Mouse (Mus musculus) heart, adult 2 months (tissue): ENCODE data around the gene March8. TPM values are rescaled to one million over a fixed set of nuclear protein-coding genes. Genes with fewer than 3 reads are reported as not detected.

Experiments
- DNase-seq, 2 experiments: peaks; one replicate each; pipeline ENCODE4 v3.0.0; 2021
- H3K27ac ChIP-seq: fragments of 200-600 bp; 2 replicates; pipeline ENCODE4 v1.8.1; 2022
- H3K27me3 ChIP-seq: fragments of 200-500 bp; 2 replicates; pipeline ENCODE4 v1.6.1; 2012; ENCODE audit warnings: mild to moderate bottlenecking, low read length, inconsistent platforms, mixed read lengths; ENCODE audit not compliant: control insufficient read depth, insufficient read depth
- H3K36me3 ChIP-seq: fragments of 200-500 bp; 2 replicates; pipeline ENCODE4 v1.6.1; 2012; ENCODE audit warnings: low read length, inconsistent platforms; ENCODE audit not compliant: control insufficient read depth, insufficient read depth
- H3K4me1 ChIP-seq: fragments of 200-500 bp; 2 replicates; pipeline ENCODE4 v1.6.1; 2011; ENCODE audit warnings: low read length; ENCODE audit not compliant: control insufficient read depth, insufficient read depth
- H3K4me3 ChIP-seq: fragments of 200-600 bp; 2 replicates; pipeline ENCODE4 v1.8.1; 2022
- H3K79me2 ChIP-seq: fragments of 200-500 bp; replicated peaks from 2 replicates; pipeline ENCODE4 v1.6.1; 2012; ENCODE audit warnings: mild to moderate bottlenecking, inconsistent platforms, low read length, moderate library complexity, mixed read lengths; ENCODE audit not compliant: control insufficient read depth, insufficient read depth
- H3K9ac ChIP-seq: fragments of 200-500 bp; 2 replicates; pipeline ENCODE4 v1.6.1; 2012; ENCODE audit warnings: low read depth, mild to moderate bottlenecking, control low read depth, inconsistent platforms, low read length, mixed read lengths
- CTCF ChIP-seq: fragments of 200-600 bp; IDR thresholded peaks from 2 replicates; pipeline ENCODE4 v1.8.1; 2022; ENCODE audit warnings: antibody characterized with exemption, mild to moderate bottlenecking, moderate library complexity
- EP300 ChIP-seq: fragments of 200-500 bp; IDR thresholded peaks from 2 replicates; pipeline ENCODE4 v1.6.1; 2011; ENCODE audit warnings: low read depth, low read length, control low read depth; ENCODE audit not compliant: insufficient read depth
- POLR2A ChIP-seq: fragments of 200-500 bp; IDR thresholded peaks from 2 replicates; pipeline ENCODE4 v1.6.1; 2011; ENCODE audit warnings: mild to moderate bottlenecking, low read depth, low read length, control low read depth; ENCODE audit not compliant: insufficient read depth
- WGBS: fragments of 180-500 bp; shearing (Covaris S2); methylation state at CpG from one replicate; pipeline ENCODE4 v1.1.7; 2018; 5-methylcytosine and 5-hydroxymethylcytosine counted together
- intact Hi-C: fragments of 180-260 bp; cut with DNase I; formaldehyde crosslinking; loops from one replicate; pipeline ENCODE4 v1.15.1; 2025
- polyA plus RNA-seq: library from polyadenylated mRNA; depleted of rRNA; stranded (reverse); fragments of >200 nt; gene quantifications from 2 replicates; pipeline ENCODE4 v1.2.3, GENCODE M21; 2012
- total RNA-seq, 2 experiments: library from RNA; stranded (reverse); gene quantifications; 2 replicates each; pipeline ENCODE4 v1.2.3; 2021

March8 gene
- total and polyA plus RNA-seq, 3 experiments = 27.8 to 43.9 (median 38.4) TPM

DNA sequence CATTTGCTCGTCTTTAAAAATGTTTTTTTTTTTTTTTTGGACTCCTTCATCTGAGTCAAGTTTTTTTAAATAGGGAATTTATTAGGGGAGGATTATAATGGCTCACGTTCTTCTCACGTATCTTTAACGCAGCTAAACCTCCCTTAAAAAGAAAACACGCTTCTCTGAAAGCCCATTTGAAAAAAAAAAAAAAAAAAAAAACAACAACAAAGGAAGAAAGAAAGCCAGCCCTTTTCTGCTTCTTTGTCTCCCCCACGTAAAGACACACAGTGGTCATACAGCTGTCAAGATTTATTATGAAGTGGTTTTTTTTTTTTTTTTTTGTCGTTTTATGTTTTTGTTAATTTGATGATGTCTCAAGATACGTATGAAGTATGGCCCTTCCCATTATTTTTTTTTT, 696 bp downstream of the March8 start:
- H3K27me3 ChIP-seq = no peaks in the 10 kb centered on the region
- TF ChIP-seq EP300 (no peak), CTCF (no peak), POLR2A (no peak)
- H3K9ac ChIP-seq = peak overlapping the region; percentile 79; the same call in 1 of the 2 replicates
- peak overlapping the region; percentile 90 for H3K4me3 ChIP-seq
- H3K27ac ChIP-seq = peak overlapping the region; percentile 71
- WGBS = 7% methylated on average over 8 of the region's 8 CpGs
- H3K4me1 ChIP-seq = no peaks in the 10 kb centered on the region
- H3K79me2 ChIP-seq = peaks cover 2% of the 10 kb centered on the region
- DNase-seq = no peak
- intact Hi-C loops = no loop called here
- no peaks in the 10 kb centered on the region for H3K36me3 ChIP-seq

DNA sequence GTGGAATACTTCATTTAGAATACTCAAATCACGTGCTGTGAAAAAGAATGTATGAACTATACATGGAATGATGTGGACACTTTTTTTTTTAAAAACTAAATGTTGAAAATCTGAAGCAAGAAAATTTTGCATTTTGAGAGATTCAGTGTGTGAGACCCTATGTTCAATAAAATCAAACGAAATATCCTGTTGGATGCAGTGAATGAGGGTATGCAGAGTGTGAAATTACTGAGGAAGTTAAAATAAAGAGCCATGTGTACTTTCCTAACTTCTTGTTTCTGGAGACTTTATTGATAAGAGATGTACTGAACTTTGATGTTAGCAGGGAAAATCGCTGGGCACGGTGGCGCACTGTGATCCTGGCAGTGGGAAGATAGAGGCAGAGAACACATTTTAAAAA, 1.3 kb downstream of the March8 start:
- no peaks in the 10 kb centered on the region for H3K27me3 ChIP-seq
- peaks cover 2% of the 10 kb centered on the region for H3K79me2 ChIP-seq
- H3K36me3 ChIP-seq = no peaks in the 10 kb centered on the region
- intact Hi-C loops = no loop called here
- H3K4me1 ChIP-seq = no peaks in the 10 kb centered on the region
- DNase-seq = no peak
- no peak for TF ChIP-seq EP300
- TF ChIP-seq CTCF = no peak
- TF ChIP-seq POLR2A = no peak
- no peak overlapping the region for H3K4me3 ChIP-seq
- no peak overlapping the region for H3K9ac ChIP-seq
- no peak overlapping the region for H3K27ac ChIP-seq
- WGBS = 85% methylated on average over 5 of the region's 5 CpGs

DNA sequence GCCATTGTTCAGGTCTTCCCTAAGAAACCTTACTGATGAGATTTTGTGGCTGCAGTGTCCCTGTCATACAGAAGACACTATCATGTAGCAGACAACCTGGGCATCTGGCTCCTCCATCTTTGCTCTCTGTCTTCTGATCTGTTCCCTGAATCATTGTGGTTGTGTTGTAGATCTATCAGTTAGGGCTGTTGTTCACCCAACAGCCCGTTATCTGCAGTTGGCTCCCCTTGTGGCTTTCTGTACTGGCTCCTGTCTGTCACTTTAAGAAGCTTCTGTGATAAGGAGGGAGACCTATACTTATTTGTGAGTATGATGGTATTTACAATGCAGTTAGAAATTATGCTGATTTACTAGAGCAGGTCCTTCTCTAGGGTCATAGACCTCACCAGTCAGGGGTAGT, 2.7 kb downstream of the March8 start:
- H3K4me3 ChIP-seq = no peak overlapping the region
- no peaks in the 10 kb centered on the region for H3K36me3 ChIP-seq
- peaks cover 2% of the 10 kb centered on the region for H3K79me2 ChIP-seq
- intact Hi-C loops = no loop called here
- WGBS = 86% methylated on average over 1 of the region's 1 CpGs
- no peaks in the 10 kb centered on the region for H3K27me3 ChIP-seq
- no peak overlapping the region for H3K9ac ChIP-seq
- DNase-seq = no peak
- TF ChIP-seq CTCF = no peak
- TF ChIP-seq POLR2A = no peak
- no peak for TF ChIP-seq EP300
- no peak overlapping the region for H3K27ac ChIP-seq
- H3K4me1 ChIP-seq = no peaks in the 10 kb centered on the region

DNA sequence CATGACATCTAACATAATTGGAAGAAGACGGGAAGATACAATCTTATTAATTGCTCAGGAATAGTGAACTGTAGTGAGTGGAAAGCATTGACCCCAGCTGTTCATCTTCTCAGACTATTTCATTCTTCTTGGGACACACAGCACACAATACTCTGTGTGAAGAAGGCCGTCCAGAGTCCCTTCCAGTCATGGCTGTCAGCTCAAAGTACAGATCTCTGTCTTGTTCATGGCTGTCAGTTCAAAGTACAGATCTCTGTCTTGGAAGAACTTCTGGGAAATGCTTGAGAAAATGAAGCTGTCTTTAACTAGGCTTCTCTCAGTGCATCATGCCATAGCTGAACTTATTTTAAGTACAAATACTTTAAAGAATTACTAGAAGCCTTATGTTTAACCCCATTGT, 10.1 kb downstream of the March8 start:
- Histone ChIP-seq H3K27me3 (no peaks in the 10 kb centered on the region), H3K27ac (no peak overlapping the region), H3K4me3 (no peak overlapping the region), H3K36me3 (no peaks in the 10 kb centered on the region; the same call in 1 of the 2 replicates), H3K79me2 (no peaks in the 10 kb centered on the region), H3K4me1 (peaks cover 2% of the 10 kb centered on the region), H3K9ac (no peak overlapping the region)
- intact Hi-C loops = no loop called here
- WGBS = 90% methylated on average over 2 of the region's 2 CpGs
- DNase-seq = no peak
- TF ChIP-seq CTCF (no peak), POLR2A (no peak), EP300 (no peak)

DNA sequence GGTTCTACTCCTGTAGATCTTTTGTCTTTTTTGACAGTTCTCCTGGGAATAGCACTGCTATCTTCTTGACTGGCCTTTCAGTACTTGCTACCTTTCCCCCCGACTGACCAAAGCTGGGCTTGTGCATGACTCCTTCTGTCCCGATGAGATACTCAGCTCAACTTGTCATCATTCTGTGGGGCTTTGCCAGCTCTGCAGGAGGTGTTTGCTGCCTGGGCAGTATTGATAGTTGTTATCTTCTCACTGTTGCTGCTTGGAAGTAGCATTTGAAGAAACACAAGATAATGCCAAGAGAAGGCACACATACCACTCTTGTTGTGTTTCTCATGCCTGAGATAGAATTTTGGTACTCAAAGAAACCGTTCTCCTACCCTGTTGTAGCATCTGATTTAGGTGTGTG, 12.2 kb downstream of the March8 start:
- 43% methylated on average over 3 of the region's 3 CpGs for WGBS
- H3K36me3 ChIP-seq = no peaks in the 10 kb centered on the region; the same call in 1 of the 2 replicates
- peaks cover 2% of the 10 kb centered on the region for H3K4me1 ChIP-seq
- H3K79me2 ChIP-seq = peaks cover 3% of the 10 kb centered on the region; the same call in 1 of the 2 replicates
- H3K27me3 ChIP-seq = no peaks in the 10 kb centered on the region
- H3K27ac ChIP-seq = no peak overlapping the region
- H3K9ac ChIP-seq = no peak overlapping the region
- intact Hi-C loops = no loop called here
- TF ChIP-seq CTCF (no peak), EP300 (no peak), POLR2A (no peak)
- H3K4me3 ChIP-seq = no peak overlapping the region
- DNase-seq = no peak

DNA sequence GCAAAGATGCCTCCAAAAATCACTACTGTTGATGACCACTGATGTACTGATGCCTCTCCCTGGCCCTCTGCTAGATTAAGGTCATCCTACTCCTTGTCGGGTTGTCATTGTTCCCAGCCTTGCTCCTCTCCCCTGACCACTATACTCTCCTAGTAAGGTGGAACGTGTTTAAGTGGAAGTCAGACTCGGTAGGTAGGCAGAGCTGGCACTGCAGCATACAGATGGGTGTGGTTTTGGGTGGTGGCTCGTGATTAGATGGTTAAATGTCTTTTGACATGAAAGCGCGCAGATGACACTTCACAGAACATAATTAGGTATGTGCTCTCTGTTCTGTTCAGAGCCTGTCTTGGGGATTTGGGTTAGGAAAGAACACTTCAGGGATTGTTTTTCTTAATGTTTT, 12.8 kb downstream of the March8 start:
- WGBS = 73% methylated on average over 6 of the region's 6 CpGs
- H3K27ac ChIP-seq = no peak overlapping the region

More for the DNA sequence above, 12.8 kb downstream of the March8 start:
- DNase-seq = no peak
- H3K4me1 ChIP-seq = peaks cover 2% of the 10 kb centered on the region
- H3K27me3 ChIP-seq = no peaks in the 10 kb centered on the region
- H3K4me3 ChIP-seq = no peak overlapping the region
- intact Hi-C loops = no loop called here
- H3K79me2 ChIP-seq = peaks cover 5% of the 10 kb centered on the region; the same call in 1 of the 2 replicates
- no peak for TF ChIP-seq CTCF
- no peak for TF ChIP-seq POLR2A
- no peak for TF ChIP-seq EP300
- no peaks in the 10 kb centered on the region; the same call in 1 of the 2 replicates for H3K36me3 ChIP-seq
- no peak overlapping the region for H3K9ac ChIP-seq
